Mouse (Mus musculus) liver, postnatal 0 days (tissue): ENCODE measurements around the gene Klrb1.
"Not testable (repeated sequence)": the region's sequence is repeated elsewhere in the genome, so short reads cannot be mapped to it uniquely, and the experiment has no call there.

ENCODE experiments used
- CTCF ChIP-seq: sonication (generic); IDR thresholded peaks from 2 replicates; pipeline ENCODE4 v1.5.1; 2016; ENCODE audit warnings: antibody characterized with exemption, low read depth
- EP300 ChIP-seq: IDR thresholded peaks from 2 replicates; pipeline ENCODE4 v1.6.1; 2016; ENCODE audit warnings: antibody characterized with exemption, low read depth, mild to moderate bottlenecking

GRCm38 (mm10) chr6:128766486-128767254, 43.8 kb upstream of the Klrb1 start:
- peak; percentile 78 for TF ChIP-seq CTCF
- TF ChIP-seq EP300, result not testable (repeated sequence)
